Mouse (Mus musculus) heart, postnatal 25 days (tissue): ENCODE measurements around the gene 4930507D05Rik. TPM values are rescaled to one million over a fixed set of nuclear protein-coding genes. Genes with fewer than 3 reads are reported as not detected.
A peak's percentile ranks its signal among the peaks of the same experiment; 100 is the strongest.
"Not testable (repeated sequence)": the region's sequence is repeated elsewhere in the genome, so short reads cannot be mapped to it uniquely, and the experiment has no call there.

ENCODE experiments used
- DNase-seq: peaks from one replicate; pipeline ENCODE4 v3.0.0; 2022; ENCODE audit warnings: low spot score
- intact Hi-C: fragments of 180-260 bp; cut with DNase I; formaldehyde crosslinking; loops from one replicate; pipeline ENCODE4 v1.15.1; 2025
- total RNA-seq, 2 experiments: library from RNA; stranded (reverse); gene quantifications; 2 replicates each; pipeline ENCODE4 v1.2.3; 2021

4930507D05Rik gene
- under 1 TPM; 0.22 to 0.26 TPM for total RNA-seq

GRCm38 (mm10) chr10:62449364-62450279 lies at the start of gene 4930507D05Rik, which contains the start of gene Supv3l1:
Gene 4930507D05Rik, plus strand, starts transcription at chr10:62449489.
Gene Supv3l1, minus strand, starts transcription at chr10:62449738.
- peak; percentile 79 for DNase-seq
- intact Hi-C loops = loop anchor here (2.0 kb wide), 1 partner anchor 37 kb away; the partner anchor contains the start of gene Vps26a

DNA sequence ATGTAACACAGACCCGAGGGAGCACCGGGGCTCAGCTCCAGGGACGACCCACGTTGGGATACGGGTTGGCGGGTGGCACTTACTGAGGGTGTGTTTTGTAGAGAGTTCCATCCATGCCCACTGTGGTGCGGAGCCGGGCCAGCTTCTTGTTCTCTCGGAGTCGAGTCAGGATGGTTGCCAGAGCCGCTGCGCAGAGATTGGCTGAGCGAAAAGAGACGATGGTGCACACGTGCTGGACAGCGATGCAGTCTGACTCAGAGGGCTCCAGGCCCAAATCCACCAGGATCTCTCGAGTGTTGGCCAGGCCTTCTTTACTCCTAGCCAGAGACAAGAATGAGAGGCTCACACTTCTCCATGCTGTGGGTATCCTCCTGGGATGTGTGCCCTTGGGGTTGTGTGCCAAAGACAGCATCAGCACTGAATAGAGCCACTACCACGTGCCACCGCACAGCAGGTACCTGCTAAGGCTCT lies 47.6 kb upstream of the 4930507D05Rik start:
- intact Hi-C loops = no loop called here
- DNase-seq = peak; percentile 31

DNA sequence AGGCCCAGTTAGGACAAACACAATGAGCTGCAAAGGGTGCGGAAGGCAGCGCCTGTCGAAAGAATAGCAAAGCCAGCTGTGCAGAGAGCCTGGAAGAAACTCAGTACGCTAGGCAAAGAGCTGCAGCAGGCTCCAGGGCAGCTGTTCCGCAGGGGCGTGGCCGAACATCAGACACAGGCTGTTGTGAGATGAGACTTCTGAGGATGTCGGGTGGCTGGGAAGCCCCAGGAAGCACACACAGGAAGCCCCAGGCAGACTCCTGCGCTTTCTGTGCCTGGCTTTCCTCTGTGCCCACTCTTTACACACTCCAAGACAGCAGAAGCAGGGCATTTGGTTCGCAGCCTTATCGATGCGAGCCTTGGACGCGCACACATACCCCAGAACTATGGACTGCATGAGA lies 44.4 kb upstream of the 4930507D05Rik start:
- no peak for DNase-seq
- intact Hi-C loops = no loop called here

DNA sequence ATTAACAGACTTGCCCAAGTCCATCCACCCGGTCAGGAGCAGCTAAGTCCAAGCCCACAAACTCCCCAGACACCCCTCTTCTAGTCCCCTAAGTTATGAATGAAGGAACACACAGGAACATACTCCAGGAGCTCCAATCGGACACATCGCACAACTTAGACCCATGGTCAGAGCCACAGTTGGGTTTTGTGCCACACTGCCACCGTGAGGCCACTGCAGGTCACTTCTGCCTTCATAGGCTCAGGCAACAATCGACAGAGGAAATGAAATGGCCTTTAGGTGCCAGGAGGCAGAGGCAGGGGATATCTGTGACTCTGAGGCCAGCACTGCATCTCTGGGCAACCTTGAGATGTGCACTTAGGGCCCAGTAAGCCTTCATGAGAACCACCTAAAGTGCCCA lies 38.3 kb upstream of the 4930507D05Rik start:
- intact Hi-C loops = loop anchor here (1.0 kb wide), 1 partner anchor 136 kb away; no protein-coding TSS in a partner anchor
- peak; percentile 20 for DNase-seq

- intact Hi-C loops = loop anchor here (1.0 kb wide), 1 partner anchor 136 kb away; no protein-coding TSS in a partner anchor
- no peak for DNase-seq
Measured at GRCm38 (mm10) chr10:62411431-62412410, 37.6 kb upstream of the 4930507D05Rik start.

DNA sequence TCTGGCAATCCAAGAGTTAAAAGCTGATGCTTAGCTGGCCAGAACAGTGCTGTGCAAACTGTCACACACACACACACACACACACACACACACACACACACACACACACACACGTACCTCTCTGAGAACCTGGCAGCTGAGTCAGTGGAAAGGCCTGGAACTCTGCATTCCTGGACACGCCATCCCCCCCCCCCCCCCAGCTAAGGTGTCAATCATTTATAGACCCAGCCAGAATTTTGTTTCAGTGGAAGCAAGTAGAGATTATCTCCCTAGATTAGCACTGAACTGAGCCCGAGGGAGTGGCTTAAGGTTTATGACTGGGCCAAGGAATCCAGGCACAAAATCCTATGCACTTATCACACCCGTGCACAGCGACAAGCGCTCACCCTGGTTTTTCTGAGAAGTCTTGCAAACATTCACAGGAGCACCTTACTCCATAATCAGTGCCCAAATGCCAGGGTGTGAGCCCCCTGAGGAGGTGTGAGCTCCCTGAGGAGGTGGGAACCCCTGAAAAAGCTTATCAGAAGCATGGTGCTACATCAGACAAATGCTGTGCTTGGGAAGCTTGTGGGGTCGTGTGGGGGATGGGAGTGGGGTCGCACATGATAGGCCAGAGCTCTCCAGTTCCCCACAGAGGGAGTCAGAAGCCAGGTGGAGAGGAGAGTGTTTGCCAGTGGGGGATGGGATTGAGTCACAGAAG lies 36.2 kb upstream of the 4930507D05Rik start:
- intact Hi-C loops = no loop called here
- DNase-seq = no peak

DNA sequence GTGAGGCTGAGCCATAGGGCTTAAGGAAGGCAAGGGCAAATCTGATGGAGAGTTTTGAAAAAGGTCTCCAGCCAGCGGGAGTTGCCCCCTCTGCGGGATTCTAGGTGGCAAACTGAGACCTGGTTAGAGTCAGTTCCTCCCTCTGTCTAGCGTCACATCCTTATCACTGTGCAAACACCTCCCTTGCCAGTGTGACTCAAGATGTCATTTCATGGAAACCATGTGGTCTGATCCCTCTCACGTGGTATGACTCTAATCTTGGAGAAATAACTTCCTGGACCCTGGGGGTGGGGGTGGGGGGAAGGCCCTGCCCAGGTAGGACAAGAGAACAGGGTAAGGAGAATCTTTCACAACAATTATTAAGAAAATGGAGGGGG lies 35.7 kb upstream of the 4930507D05Rik start:
- intact Hi-C loops = no loop called here

DNA sequence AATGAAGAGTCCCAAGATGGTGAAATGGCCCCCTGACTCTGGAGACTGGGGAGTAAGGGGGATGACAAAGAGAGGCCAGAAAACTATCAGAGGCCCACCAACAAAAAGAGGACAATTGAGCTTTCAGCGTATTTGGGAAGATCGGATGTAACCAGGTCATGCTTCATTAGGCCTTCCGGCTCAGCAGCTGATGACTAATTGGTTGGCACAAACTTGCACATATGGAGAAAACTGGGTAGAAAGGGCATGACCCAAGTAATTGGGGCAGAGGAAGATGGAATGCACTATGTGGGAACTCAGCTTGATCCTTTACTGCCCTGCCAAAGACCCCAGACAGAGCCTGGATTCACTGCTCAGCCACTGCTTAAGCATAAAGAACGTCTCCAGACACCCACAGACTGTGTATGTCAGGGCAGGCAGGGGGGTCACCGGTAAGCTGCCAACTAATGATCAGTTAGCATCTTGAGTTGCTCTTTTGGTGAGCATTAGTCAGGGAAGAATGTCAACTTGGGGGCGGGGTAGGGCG lies 30.4 kb upstream of the 4930507D05Rik start:
- DNase-seq = no peak
- intact Hi-C loops = no loop called here

More for the DNA sequence above, 35.7 kb upstream of the 4930507D05Rik start:
- no peak for DNase-seq

GRCm38 (mm10) chr10:62419422-62419821 lies 29.9 kb upstream of the 4930507D05Rik start:
- no peak for DNase-seq
- intact Hi-C loops = no loop called here

- intact Hi-C loops = no loop called here
- DNase-seq = no peak
Measured at GRCm38 (mm10) chr10:62420399-62420798, 28.9 kb upstream of the 4930507D05Rik start.

DNA sequence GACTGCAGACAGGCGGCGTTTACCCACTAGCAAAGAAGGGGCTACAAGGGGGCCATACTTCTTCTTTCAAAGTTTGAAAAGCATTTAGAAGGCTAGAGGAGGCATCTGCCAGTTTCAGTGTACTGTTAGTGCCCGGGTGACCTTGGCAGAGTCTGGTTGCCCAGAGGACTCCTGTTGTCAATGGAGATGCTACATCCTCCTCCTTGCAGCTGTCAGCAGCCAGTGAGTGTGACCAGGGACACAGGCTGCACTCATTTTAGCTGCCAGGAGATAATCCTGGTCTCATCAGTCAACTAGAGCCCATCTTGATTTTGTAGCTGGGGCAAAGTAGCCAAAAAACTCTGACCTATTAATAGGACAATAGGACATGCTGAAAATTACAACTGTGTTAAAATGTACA lies 28.2 kb upstream of the 4930507D05Rik start:
- intact Hi-C loops = no loop called here
- DNase-seq = no peak

DNA sequence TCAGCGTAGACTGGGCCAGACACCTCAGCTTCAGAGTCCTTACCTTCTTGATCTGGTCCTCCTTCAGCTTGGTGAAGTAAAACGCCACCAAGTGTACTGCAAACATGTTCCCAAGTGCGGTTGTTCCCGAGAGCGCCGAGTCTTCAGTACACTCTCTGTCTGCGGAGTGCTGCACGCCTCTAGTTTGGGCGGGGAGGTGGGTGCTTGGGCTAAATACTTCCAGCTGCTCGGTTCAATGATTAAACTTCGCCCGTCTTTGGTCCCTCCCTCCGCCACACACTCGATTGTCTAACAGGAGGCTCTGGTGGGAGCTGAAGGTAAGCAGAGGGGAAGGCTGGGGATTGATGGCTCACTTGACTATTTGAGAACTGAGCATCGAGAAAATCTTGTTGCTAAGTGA lies 27.0 kb upstream of the 4930507D05Rik start, which contains the start of gene Hkdc1:
Hkdc1 (minus strand) TSS at position 237 of the 400 bp plus-strand sequence.
- no peak for DNase-seq
- intact Hi-C loops = no loop called here

GRCm38 (mm10) chr10:62425081-62425871 lies 24.0 kb upstream of the 4930507D05Rik start:
- intact Hi-C loops = no loop called here
- no peak for DNase-seq

DNA sequence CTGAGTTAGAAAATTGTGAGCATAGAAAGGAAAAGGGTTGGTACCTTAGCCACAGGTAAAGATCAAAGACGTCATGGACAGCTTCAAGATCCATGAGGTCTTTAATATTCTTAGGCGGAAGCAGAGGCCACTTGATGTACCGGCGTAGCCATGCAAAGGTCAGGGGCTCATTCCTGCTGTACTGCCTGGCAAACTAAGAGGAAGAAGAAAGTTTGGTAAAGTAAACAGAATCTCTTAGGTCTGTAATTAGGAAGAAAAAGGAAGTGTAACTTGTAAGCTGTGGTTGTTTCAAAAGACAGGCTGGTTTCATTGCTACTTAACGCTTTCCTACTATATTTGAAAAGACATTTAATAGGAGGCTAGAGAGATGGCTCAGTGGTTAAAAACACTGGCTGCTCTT lies 18.9 kb upstream of the 4930507D05Rik start:
- no peak for DNase-seq
- intact Hi-C loops = no loop called here

- no peak for DNase-seq
- intact Hi-C loops = no loop called here
Measured at GRCm38 (mm10) chr10:62450280-62450640, 971 bp downstream of the 4930507D05Rik start.

DNA sequence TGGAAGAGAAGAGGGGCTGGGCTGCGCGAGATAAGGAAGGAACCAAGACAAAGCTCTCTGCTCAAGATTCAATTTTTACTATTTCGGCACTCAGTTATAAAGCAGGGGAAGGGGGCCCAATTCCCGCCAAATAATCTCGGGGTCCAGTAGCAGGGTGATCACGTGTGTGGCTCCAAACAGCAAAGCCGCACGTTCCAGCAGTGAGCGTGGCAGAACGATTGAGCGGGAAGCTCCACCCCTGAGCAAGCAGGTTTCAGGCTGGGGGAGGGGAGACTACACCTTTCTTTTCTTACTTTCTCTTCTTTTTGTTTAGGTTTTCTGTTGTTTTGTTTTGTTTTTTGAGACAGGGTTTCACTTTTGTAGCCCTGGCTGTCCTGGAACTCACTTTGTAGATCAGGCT lies 2.7 kb downstream of the 4930507D05Rik start:
- DNase-seq, intact Hi-C loops: not testable (repeated sequence)

DNA sequence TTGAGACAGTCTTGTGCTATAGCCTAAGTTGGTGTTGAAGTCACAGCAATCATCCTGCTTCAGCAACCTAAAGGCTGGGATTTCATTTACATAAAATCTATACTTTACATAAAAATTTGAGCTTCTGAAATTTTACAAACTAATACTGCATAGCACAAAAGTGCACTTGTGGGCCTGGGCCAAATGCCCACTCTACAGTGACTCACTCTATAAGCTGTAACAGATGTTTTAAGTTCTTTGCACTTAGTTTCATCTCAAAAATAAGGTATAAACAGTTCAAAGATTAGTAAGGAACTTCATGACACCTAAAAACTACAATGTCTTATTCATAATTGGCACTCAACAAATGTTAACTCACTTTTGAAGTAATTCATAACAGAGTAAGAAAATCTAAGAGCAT lies 12.0 kb downstream of the 4930507D05Rik start:
- intact Hi-C loops = no loop called here

DNA sequence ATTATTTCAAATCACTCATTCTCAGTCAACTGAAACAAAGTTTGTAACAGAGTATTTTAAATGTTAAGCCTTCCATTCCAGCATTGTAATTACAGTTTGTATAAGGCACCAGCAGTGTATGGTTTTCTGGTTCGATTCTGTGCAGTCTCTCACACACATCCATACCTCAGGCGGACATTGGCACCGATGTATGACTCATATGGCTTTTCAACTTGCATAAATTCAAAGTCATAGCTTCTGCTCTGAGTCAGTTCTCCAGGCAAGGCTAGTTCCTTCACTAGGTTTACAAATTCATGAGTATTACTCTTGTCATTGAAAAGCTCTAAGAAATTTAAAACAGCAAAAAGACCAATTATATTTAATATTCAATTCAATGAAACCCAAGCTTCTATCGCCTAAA lies 20.4 kb downstream of the 4930507D05Rik start:
- DNase-seq = no peak
- intact Hi-C loops = no loop called here

More for the DNA sequence above, 12.0 kb downstream of the 4930507D05Rik start:
- no peak for DNase-seq
